Mouse (Mus musculus) embryonic fibroblast, embryonic 13.5 days (primary cell): Measurements from ENCODE around the gene Fgd5.
"Not testable (repeated sequence)": the region's sequence is repeated elsewhere in the genome, so short reads cannot be mapped to it uniquely, and the experiment has no call there.

ENCODE experiments used
- CTCF ChIP-seq: IDR thresholded peaks from 2 replicates; pipeline ENCODE4 v1.5.1; 2011; ENCODE audit warnings: mild to moderate bottlenecking, control low read depth, low read length, moderate library complexity, borderline replicate concordance; ENCODE audit not compliant: insufficient read depth
- POLR2A ChIP-seq: IDR thresholded peaks from 2 replicates; pipeline ENCODE4 v1.6.1; 2011; ENCODE audit warnings: low read depth, mild to moderate bottlenecking, control low read depth, low read length, moderate library complexity

GRCm38 (mm10) chr6:91958015-91958414 lies 20.7 kb upstream of the Fgd5 start:
- TF ChIP-seq POLR2A, CTCF: not testable (repeated sequence)
